Mouse (Mus musculus): ENCODE results near the gene Slc26a11.

DNA sequence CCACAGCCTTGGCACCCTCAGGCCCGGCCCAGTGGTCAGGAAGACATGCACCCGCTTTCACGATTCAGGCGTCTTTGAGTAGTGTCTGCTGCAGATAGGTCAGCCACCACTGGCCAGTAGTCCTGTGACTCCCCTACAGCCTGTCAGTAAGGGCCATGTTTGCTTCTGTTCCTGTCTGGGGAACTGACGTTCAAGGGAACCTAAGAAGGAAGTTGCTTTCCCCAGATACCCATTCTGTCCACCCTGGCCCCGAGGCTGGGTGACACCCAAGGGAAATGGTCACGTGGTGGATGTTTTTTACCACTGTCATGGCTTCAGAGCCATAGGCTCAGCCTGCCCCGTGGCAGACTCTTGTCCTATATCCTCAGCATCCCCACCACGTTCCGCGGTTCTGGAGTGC is 22.0 kb downstream of the Slc26a11 start:
- TF ChIP-seq POLR2A (IDR thresholded peaks at IDR 0.05; ENCODE audit: low read depth, low read length), result no peak
- TF ChIP-seq CTCF (IDR thresholded peaks at IDR 0.05; ENCODE audit: extremely low read depth, insufficient read depth, insufficient read length, insufficient replicate concordance), result no peak

Measured in spleen, adult 2 months (tissue).